8 mouse cellular contexts compared by ENCODE assay signal in the genomic region with DNA sequence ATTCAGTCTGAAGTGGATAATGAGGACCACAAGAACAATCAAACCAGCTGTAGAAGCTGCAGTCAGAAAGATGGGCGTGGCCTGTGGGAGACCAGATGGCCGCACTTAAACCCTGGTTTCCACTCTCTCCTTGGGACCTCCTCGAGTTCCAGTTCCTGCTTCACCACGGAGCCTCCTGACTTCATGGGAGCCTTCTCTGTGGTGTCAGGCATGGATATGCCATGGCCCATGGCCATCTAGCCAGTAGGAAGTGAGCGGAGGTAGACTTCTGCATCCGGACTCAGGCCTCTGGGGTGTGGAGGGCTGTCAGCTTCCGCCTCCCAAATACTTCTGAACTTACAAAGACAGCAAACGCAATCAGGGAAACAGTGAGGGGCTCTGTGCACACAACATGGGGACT.
DNase-seq lines count a peak whose midpoint lies in the region; ATAC-seq lines count a peak whose summit lies in the region.

No protein-coding gene starts in this region.

- whole genome bisulfite sequencing in heart, embryonic 16.5 days = 71% methylated on average over 8 of the region's 8 CpGs

- H3K4me3 ChIP-seq in heart, embryonic 16.5 days (ENCODE audit: low read length) = no peak overlapping the region

- peak; percentile 10; the same call in 1 of the 2 replicates for ATAC-seq in heart, embryonic 16.5 days (replicated peaks; ENCODE audit: extremely low read depth, insufficient read depth, low FRiP score)

- no peaks in the 10 kb centered on the region for H3K27me3 ChIP-seq in heart, embryonic 16.5 days (ENCODE audit: control insufficient read depth, insufficient read depth, low read length)

- H3K9ac ChIP-seq in heart, embryonic 16.5 days (ENCODE audit: low read length) = no peak overlapping the region

- H3K4me1 ChIP-seq in heart, embryonic 16.5 days (ENCODE audit: control insufficient read depth, insufficient read depth, low read length) = peaks cover 35% of the 10 kb centered on the region

- H3K9me3 ChIP-seq in heart, embryonic 16.5 days (replicated peaks; ENCODE audit: control insufficient read depth, low read length) = no peaks in the 10 kb centered on the region

- intact Hi-C loops in heart, postnatal 25 days (cut with DNase I) = no loop called here

- no peaks in the 10 kb centered on the region for H3K36me3 ChIP-seq in heart, embryonic 16.5 days (ENCODE audit: control insufficient read depth, insufficient read depth)

- H3K27ac ChIP-seq in heart, embryonic 16.5 days (ENCODE audit: low read length) = peak overlapping the region; percentile 51

- peak overlapping the region; percentile 26; the same call in 1 of the 2 replicates for H3K4me2 ChIP-seq in heart, embryonic 16.5 days (ENCODE audit: low read depth, low read length)

- DNase-seq in heart, adult 8-10 months (ENCODE audit: low spot score) = peak; percentile 38
- DNase-seq in heart, postnatal 25 days (ENCODE audit: low spot score) = no peak
- peak; percentile 63 for DNase-seq in MN1 (ENCODE audit: low spot score)
- DNase-seq in lung, postnatal 25 days (ENCODE audit: low spot score) = peak; percentile 49
- peak; percentile 61 for DNase-seq in thymus, postnatal 25 days
- DNase-seq in ovary, postnatal 10 days (ENCODE audit: low spot score) = no peak
- DNase-seq in left cerebral cortex, adult 8-10 months (ENCODE audit: low spot score in 2 of 2) = no peak

Comparison
In these comparisons a context has a peak if more than half of its experiments do, and no peak if none do; other contexts are left out.
1. DNase-seq: peak in heart, adult 8-10 months (single experiment), MN1 (single experiment), lung, postnatal 25 days (single experiment) and thymus, postnatal 25 days (single experiment); none in heart, postnatal 25 days (single experiment), ovary, postnatal 10 days (single experiment) and left cerebral cortex, adult 8-10 months (0 of 2).